Mouse (Mus musculus): Measurements from ENCODE around the gene Patl2. TPM values are rescaled to one million over a fixed set of nuclear protein-coding genes. Genes with fewer than 3 reads are reported as not detected.
"Not testable (repeated sequence)": the region's sequence is repeated elsewhere in the genome, so short reads cannot be mapped to it uniquely, and the experiment has no call there.

Patl2 gene
- total and polyA plus RNA-seq, 3 experiments = not detected

DNA sequence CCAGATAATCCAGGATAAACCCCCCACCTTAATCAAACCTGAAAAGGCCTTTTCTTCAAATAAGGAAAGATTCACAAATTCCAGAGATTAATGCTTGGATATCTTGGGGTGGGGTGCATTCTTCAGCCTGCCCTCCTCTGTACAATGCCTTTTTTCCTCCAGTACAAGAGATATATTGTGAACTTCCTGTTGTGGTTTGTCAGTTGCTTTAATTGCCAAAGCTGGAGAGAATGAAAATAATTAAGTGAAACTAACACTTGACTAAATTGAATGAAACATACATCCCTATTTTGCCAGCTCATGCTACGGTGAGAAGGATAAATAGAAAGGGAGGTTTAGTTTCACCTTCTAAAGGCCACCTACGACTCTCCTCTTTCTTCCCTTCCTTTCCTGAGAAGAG lies 32.2 kb upstream of the Patl2 start:
- no peak overlapping the region for H3K9ac ChIP-seq (ENCODE audit: low read depth, low read length)
- no peak overlapping the region for H3K27ac ChIP-seq
- no peak for DNase-seq
- no peaks in the 10 kb centered on the region for H3K4me1 ChIP-seq (ENCODE audit: control insufficient read depth, insufficient read depth, low read length)
- no peak for TF ChIP-seq CTCF (IDR thresholded peaks at IDR 0.05)
- TF ChIP-seq EP300 (IDR thresholded peaks at IDR 0.05; ENCODE audit: insufficient read depth, low read depth, low read length) = no peak
- TF ChIP-seq POLR2A (IDR thresholded peaks at IDR 0.05; ENCODE audit: insufficient read depth, low read depth, low read length) = no peak
- H3K79me2 ChIP-seq (replicated peaks; ENCODE audit: control insufficient read depth, insufficient read depth, low read length) = no peaks in the 10 kb centered on the region
- no peaks in the 10 kb centered on the region for H3K27me3 ChIP-seq (ENCODE audit: control insufficient read depth, insufficient read depth, low read length)
- no peaks in the 10 kb centered on the region for H3K36me3 ChIP-seq (ENCODE audit: control insufficient read depth, insufficient read depth, low read length)
- intact Hi-C loops (cut with DNase I) = no loop called here
- no peak overlapping the region for H3K4me3 ChIP-seq
- WGBS = 72% methylated on average over 2 of the region's 2 CpGs

DNA sequence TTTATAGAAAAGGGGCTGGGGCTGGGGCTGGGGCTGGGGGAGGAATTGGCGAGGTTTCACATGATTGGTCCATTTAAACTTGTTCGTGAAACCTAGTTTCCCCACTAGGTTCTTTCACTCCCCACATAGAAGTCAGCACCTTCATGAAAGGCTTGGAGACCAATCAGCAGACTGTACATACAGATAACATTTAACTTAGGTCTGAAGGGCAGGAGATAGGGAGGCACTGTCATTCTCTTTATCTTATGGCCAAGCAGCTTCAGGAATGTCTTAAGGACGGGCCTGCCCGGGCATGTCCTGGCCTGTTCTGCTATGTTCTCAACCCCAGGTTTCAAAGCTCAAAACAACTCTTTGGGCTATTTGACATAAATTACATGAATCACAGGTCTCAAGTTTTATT lies 31.1 kb upstream of the Patl2 start:
- H3K36me3 ChIP-seq (ENCODE audit: control insufficient read depth, insufficient read depth, low read length); H3K4me1 ChIP-seq (ENCODE audit: control insufficient read depth, insufficient read depth, low read length); H3K27me3 ChIP-seq (ENCODE audit: control insufficient read depth, insufficient read depth, low read length); H3K9ac ChIP-seq (ENCODE audit: low read depth, low read length); H3K79me2 ChIP-seq (replicated peaks; ENCODE audit: control insufficient read depth, insufficient read depth, low read length); DNase-seq; H3K4me3 ChIP-seq; intact Hi-C loops (cut with DNase I); H3K27ac ChIP-seq: not testable (repeated sequence)
- 74% methylated on average over 4 of the region's 4 CpGs for WGBS

GRCm38 (mm10) chr2:122210534-122211228 lies 24.7 kb upstream of the Patl2 start:
- no peaks in the 10 kb centered on the region for H3K79me2 ChIP-seq (replicated peaks; ENCODE audit: control insufficient read depth, insufficient read depth, low read length)
- H3K36me3 ChIP-seq (ENCODE audit: control insufficient read depth, insufficient read depth, low read length) = no peaks in the 10 kb centered on the region
- intact Hi-C loops (cut with DNase I) = no loop called here
- no peak for DNase-seq
- H3K27me3 ChIP-seq (ENCODE audit: control insufficient read depth, insufficient read depth, low read length) = no peaks in the 10 kb centered on the region
- no peak overlapping the region for H3K4me3 ChIP-seq
- no peak overlapping the region for H3K27ac ChIP-seq
- WGBS = 84% methylated on average over 3 of the region's 3 CpGs
- H3K4me1 ChIP-seq (ENCODE audit: control insufficient read depth, insufficient read depth, low read length) = no peaks in the 10 kb centered on the region
- TF ChIP-seq CTCF (IDR thresholded peaks at IDR 0.05) (no peak), POLR2A (IDR thresholded peaks at IDR 0.05; ENCODE audit: insufficient read depth, low read depth, low read length) (no peak), EP300 (IDR thresholded peaks at IDR 0.05; ENCODE audit: insufficient read depth, low read depth, low read length) (no peak)
- no peak overlapping the region for H3K9ac ChIP-seq (ENCODE audit: low read depth, low read length)

GRCm38 (mm10) chr2:122206440-122207107 lies 20.6 kb upstream of the Patl2 start:
- no peak for TF ChIP-seq CTCF (IDR thresholded peaks at IDR 0.05)
- TF ChIP-seq POLR2A (IDR thresholded peaks at IDR 0.05; ENCODE audit: insufficient read depth, low read depth, low read length) = no peak
- TF ChIP-seq EP300 (IDR thresholded peaks at IDR 0.05; ENCODE audit: insufficient read depth, low read depth, low read length) = no peak
- Histone ChIP-seq H3K79me2 (replicated peaks; ENCODE audit: control insufficient read depth, insufficient read depth, low read length) (no peaks in the 10 kb centered on the region), H3K27ac (no peak overlapping the region), H3K4me1 (ENCODE audit: control insufficient read depth, insufficient read depth, low read length) (no peaks in the 10 kb centered on the region), H3K27me3 (ENCODE audit: control insufficient read depth, insufficient read depth, low read length) (no peaks in the 10 kb centered on the region), H3K4me3 (no peak overlapping the region), H3K9ac (ENCODE audit: low read depth, low read length) (no peak overlapping the region), H3K36me3 (ENCODE audit: control insufficient read depth, insufficient read depth, low read length) (no peaks in the 10 kb centered on the region)
- intact Hi-C loops (cut with DNase I) = no loop called here
- DNase-seq = no peak
- 57% methylated on average over 2 of the region's 2 CpGs for WGBS

- Histone ChIP-seq H3K27ac (no peak overlapping the region), H3K36me3 (ENCODE audit: control insufficient read depth, insufficient read depth, low read length) (no peaks in the 10 kb centered on the region), H3K9ac (ENCODE audit: low read depth, low read length) (no peak overlapping the region), H3K4me3 (no peak overlapping the region), H3K4me1 (ENCODE audit: control insufficient read depth, insufficient read depth, low read length) (no peaks in the 10 kb centered on the region), H3K27me3 (ENCODE audit: control insufficient read depth, insufficient read depth, low read length) (no peaks in the 10 kb centered on the region), H3K79me2 (replicated peaks; ENCODE audit: control insufficient read depth, insufficient read depth, low read length) (no peaks in the 10 kb centered on the region)
- no peak for DNase-seq
- intact Hi-C loops (cut with DNase I) = no loop called here
- TF ChIP-seq CTCF (IDR thresholded peaks at IDR 0.05) = no peak
- TF ChIP-seq EP300 (IDR thresholded peaks at IDR 0.05; ENCODE audit: insufficient read depth, low read depth, low read length) = no peak
- no peak for TF ChIP-seq POLR2A (IDR thresholded peaks at IDR 0.05; ENCODE audit: insufficient read depth, low read depth, low read length)
- WGBS = 48% methylated on average over 1 of the region's 1 CpGs
Measured at GRCm38 (mm10) chr2:122201501-122201900, 15.5 kb upstream of the Patl2 start.

DNA sequence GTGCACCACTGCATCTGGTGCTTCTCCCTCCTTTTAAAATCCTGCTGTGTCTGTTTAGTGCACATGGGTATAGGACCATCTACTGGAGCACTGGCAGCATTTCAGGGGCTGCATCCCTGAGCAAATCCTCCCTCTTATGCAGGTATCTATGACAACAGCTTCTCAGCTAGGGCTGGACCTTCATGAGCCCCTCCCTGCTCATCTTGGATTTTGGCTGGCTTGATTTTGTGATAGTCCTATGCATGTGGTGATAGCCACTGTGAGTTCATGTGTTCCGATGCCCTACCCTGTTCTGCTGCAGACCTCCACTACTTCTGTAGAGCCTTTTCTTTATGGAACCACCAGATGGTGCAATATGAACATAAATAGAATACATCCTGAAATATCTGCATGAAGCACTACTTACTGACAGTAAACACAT lies 8.5 kb upstream of the Patl2 start:
- TF ChIP-seq CTCF (IDR thresholded peaks at IDR 0.05) (peak; percentile 78), EP300 (IDR thresholded peaks at IDR 0.05; ENCODE audit: insufficient read depth, low read depth, low read length) (no peak)
- H3K36me3 ChIP-seq (ENCODE audit: control insufficient read depth, insufficient read depth, low read length) = no peaks in the 10 kb centered on the region
- H3K79me2 ChIP-seq (replicated peaks; ENCODE audit: control insufficient read depth, insufficient read depth, low read length) = no peaks in the 10 kb centered on the region
- H3K9ac ChIP-seq (ENCODE audit: low read depth, low read length) = no peak overlapping the region
- no peaks in the 10 kb centered on the region for H3K27me3 ChIP-seq (ENCODE audit: control insufficient read depth, insufficient read depth, low read length)
- 45% methylated on average over 1 of the region's 1 CpGs for WGBS
- H3K27ac ChIP-seq = no peak overlapping the region
- no peak for DNase-seq
- no peak overlapping the region for H3K4me3 ChIP-seq
- intact Hi-C loops (cut with DNase I) = loop anchor here (1.0 to 10.0 kb wide), 4 partner anchors 50 to 364 kb away; no protein-coding TSS in a partner anchor
- no peaks in the 10 kb centered on the region for H3K4me1 ChIP-seq (ENCODE audit: control insufficient read depth, insufficient read depth, low read length)
